Mouse (Mus musculus): ENCODE results near the gene Kidins220.

GRCm38 (mm10) chr12:25014307-25014927, 39.7 kb downstream of the Kidins220 start:
- no peak for TF ChIP-seq POLR2A (IDR thresholded peaks at IDR 0.05; ENCODE audit: insufficient read depth, low read depth, low read length)
- no peak for TF ChIP-seq CTCF (IDR thresholded peaks at IDR 0.05; ENCODE audit: insufficient read depth, low read depth, low read length)
